Mouse (Mus musculus) heart, embryonic 11.5 days (tissue): ENCODE data around the gene Cntfr. TPM values are rescaled to one million over a fixed set of nuclear protein-coding genes. Genes with fewer than 3 reads are reported as not detected.
A peak's percentile ranks its signal among the peaks of the same experiment; 100 is the strongest.

Source experiments
- ATAC-seq: fragments of 200-750 bp; cut with Nextera tagmentation; replicated peaks from 2 replicates; pipeline ENCODE4 v1.8.0; 2017; ENCODE audit warnings: moderate library complexity; ENCODE audit not compliant: insufficient number of reproducible peaks, low FRiP score, low TSS enrichment
- H3K27ac ChIP-seq: fragments of 300-500 bp; sonication (generic); 2 replicates; pipeline ENCODE4 v1.5.1; 2014; ENCODE audit warnings: mild to moderate bottlenecking, low read depth, low read length
- H3K27me3 ChIP-seq: fragments of 300-500 bp; sonication (generic); 2 replicates; pipeline ENCODE4 v1.6.1; 2014; ENCODE audit warnings: mild to moderate bottlenecking, low read length, mixed read lengths; ENCODE audit not compliant: control insufficient read depth, insufficient read depth
- H3K36me3 ChIP-seq: fragments of 300-500 bp; sonication (generic); 2 replicates; pipeline ENCODE4 v1.6.1; 2014; ENCODE audit warnings: mild to moderate bottlenecking, low read length, moderate library complexity, mixed read lengths; ENCODE audit not compliant: control insufficient read depth, insufficient read depth
- H3K4me1 ChIP-seq: fragments of 300-500 bp; sonication (generic); 2 replicates; pipeline ENCODE4 v1.6.1; 2014; ENCODE audit warnings: low read length; ENCODE audit not compliant: control insufficient read depth, insufficient read depth
- H3K4me2 ChIP-seq: fragments of 300-500 bp; sonication (generic); 2 replicates; pipeline ENCODE4 v1.6.1; 2014; ENCODE audit warnings: mild to moderate bottlenecking, moderate library complexity
- H3K4me3 ChIP-seq: fragments of 300-500 bp; sonication (generic); 2 replicates; pipeline ENCODE4 v1.5.1; 2014; ENCODE audit warnings: low read depth, low read length
- H3K9ac ChIP-seq: fragments of 300-500 bp; sonication (generic); 2 replicates; pipeline ENCODE4 v1.6.1; 2014; ENCODE audit warnings: mild to moderate bottlenecking, low read depth, low read length, moderate library complexity
- H3K9me3 ChIP-seq: fragments of 300-500 bp; sonication (generic); replicated peaks from 2 replicates; pipeline ENCODE4 v1.6.1; 2016; ENCODE audit warnings: low read length; ENCODE audit not compliant: control insufficient read depth
- WGBS: fragments of 180-500 bp; shearing (Covaris S2); extraction: QIAGEN DNeasy Blood & Tissue Kit; methylation state at CpG from one replicate; pipeline ENCODE4 v1.1.7; 2014; ENCODE audit not compliant: insufficient replicate concordance; 5-methylcytosine and 5-hydroxymethylcytosine counted together
- polyA plus RNA-seq: library from polyadenylated mRNA; unstranded; fragments of >200 nt; fragmentation: Nextera tagmentation; extraction: Ambion mirVana; gene quantifications from 2 replicates; pipeline ENCODE4 v1.2.1, GENCODE M21; 2014

Cntfr gene
- polyA plus RNA-seq, 1 experiment from 2014 or later, result 4.1 TPM

- 0 out of 2 replicates have a peak, but pooled peaks cover 2% of the 10 kb centered on the region for H3K9me3 ChIP-seq
- 46% methylated on average over 8 of the region's 8 CpGs for WGBS
- no peak for ATAC-seq
- H3K9ac ChIP-seq, result no peak overlapping the region
- no peak overlapping the region for H3K4me2 ChIP-seq
- peaks cover 7% of the 10 kb centered on the region; the same call in 1 of the 2 replicates for H3K4me1 ChIP-seq
- H3K27me3 ChIP-seq, result peaks cover 11% of the 10 kb centered on the region
- H3K36me3 ChIP-seq, result 0 out of 2 replicates have a peak, but pooled peaks cover 2% of the 10 kb centered on the region
- no peak overlapping the region for H3K27ac ChIP-seq
- no peak overlapping the region for H3K4me3 ChIP-seq
Observed at GRCm38 (mm10) chr4:41737602-41738255, 40.8 kb upstream of the Cntfr start.

GRCm38 (mm10) chr4:41731052-41731765 lies 34.3 kb upstream of the Cntfr start, which contains the start of gene Arid3c:
Arid3c (minus strand) TSS chr4:41731142.
- H3K27me3 ChIP-seq, result peaks cover 69% of the 10 kb centered on the region
- peak within 1 kb of the TSS; percentile 47 for H3K4me3 ChIP-seq
- 0 out of 2 replicates have a peak, but pooled peaks cover 2% of the 10 kb centered on the region for H3K9me3 ChIP-seq
- no peak within 1 kb of the TSS for H3K9ac ChIP-seq
- no peaks in the 10 kb centered on the region for H3K36me3 ChIP-seq
- peak within 1 kb of the TSS; percentile 83 for H3K4me2 ChIP-seq
- ATAC-seq, result no peak
- H3K4me1 ChIP-seq, result no peaks in the 10 kb centered on the region
- no peak within 1 kb of the TSS for H3K27ac ChIP-seq
- 3% methylated on average over 49 of the region's 50 CpGs for WGBS

GRCm38 (mm10) chr4:41726826-41727621 lies 30.1 kb upstream of the Cntfr start:
- H3K9ac ChIP-seq, result no peak overlapping the region
- H3K4me1 ChIP-seq, result peaks cover 11% of the 10 kb centered on the region; the same call in 1 of the 2 replicates
- no peaks in the 10 kb centered on the region for H3K9me3 ChIP-seq
- ATAC-seq, result no peak
- 11% methylated on average over 20 of the region's 20 CpGs for WGBS
- no peak overlapping the region for H3K4me3 ChIP-seq
- H3K36me3 ChIP-seq, result no peaks in the 10 kb centered on the region
- H3K4me2 ChIP-seq, result no peak overlapping the region
- peaks cover 80% of the 10 kb centered on the region for H3K27me3 ChIP-seq
- H3K27ac ChIP-seq, result no peak overlapping the region

- peak within 1 kb of the TSS; percentile 82 for H3K4me3 ChIP-seq
- no peak within 1 kb of the TSS for H3K27ac ChIP-seq
- peaks cover 44% of the 10 kb centered on the region for H3K27me3 ChIP-seq
- peaks cover 11% of the 10 kb centered on the region; the same call in 1 of the 2 replicates for H3K4me1 ChIP-seq
- ATAC-seq, result peak; percentile 93
- peak within 1 kb of the TSS; percentile 83 for H3K9ac ChIP-seq
- H3K4me2 ChIP-seq, result peak within 1 kb of the TSS; percentile 90
- under 1% methylated on average over 27 of the region's 27 CpGs for WGBS
- H3K9me3 ChIP-seq, result no peaks in the 10 kb centered on the region
- peaks cover 11% of the 10 kb centered on the region for H3K36me3 ChIP-seq
Observed at GRCm38 (mm10) chr4:41722918-41723351, 26.0 kb upstream of the Cntfr start, which contains the start of gene Dctn3. Dctn3 (minus strand) TSS chr4:41723170.

GRCm38 (mm10) chr4:41716834-41717233 lies 19.9 kb upstream of the Cntfr start:
- Histone ChIP-seq H3K4me1 (peaks cover 9% of the 10 kb centered on the region), H3K27me3 (no peaks in the 10 kb centered on the region), H3K9me3 (no peaks in the 10 kb centered on the region), H3K9ac (no peak overlapping the region), H3K36me3 (peaks cover 13% of the 10 kb centered on the region), H3K4me3 (no peak overlapping the region), H3K27ac (no peak overlapping the region), H3K4me2 (no peak overlapping the region)
- no peak for ATAC-seq
- WGBS, result 47% methylated on average over 6 of the region's 6 CpGs

- H3K27me3 ChIP-seq, result no peaks in the 10 kb centered on the region
- peaks cover 13% of the 10 kb centered on the region for H3K36me3 ChIP-seq
Observed at GRCm38 (mm10) chr4:41715596-41715995, 18.7 kb upstream of the Cntfr start.

DNA sequence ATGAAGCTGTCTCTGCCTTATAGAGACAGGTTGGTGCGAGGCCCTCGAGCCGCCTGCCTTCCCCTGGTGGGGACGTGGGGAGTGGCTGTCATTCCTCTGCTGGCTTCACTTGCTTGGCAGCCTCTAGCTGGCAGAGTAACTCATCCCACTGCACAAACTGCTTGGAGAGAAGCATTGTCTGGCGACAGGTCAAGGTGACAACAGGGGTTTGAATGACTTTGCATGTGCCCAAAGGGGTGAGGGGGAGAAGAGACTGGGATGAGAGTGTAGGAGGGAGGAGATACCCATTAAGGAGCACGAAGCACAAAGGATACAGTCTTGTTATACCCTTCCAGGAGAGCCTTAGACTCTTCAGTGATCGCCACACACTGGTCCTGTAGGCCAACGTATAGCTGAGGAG lies 18.2 kb upstream of the Cntfr start:
- no peaks in the 10 kb centered on the region for H3K9me3 ChIP-seq
- no peak for ATAC-seq
- H3K27me3 ChIP-seq, result no peaks in the 10 kb centered on the region
- no peak overlapping the region for H3K27ac ChIP-seq
- no peak overlapping the region for H3K4me2 ChIP-seq
- H3K4me3 ChIP-seq, result no peak overlapping the region
- no peak overlapping the region for H3K9ac ChIP-seq
- H3K36me3 ChIP-seq, result peaks cover 13% of the 10 kb centered on the region
- 74% methylated on average over 8 of the region's 8 CpGs for WGBS
- H3K4me1 ChIP-seq, result peaks cover 10% of the 10 kb centered on the region

More at GRCm38 (mm10) chr4:41715596-41715995, 18.7 kb upstream of the Cntfr start:
- Histone ChIP-seq H3K9ac (no peak overlapping the region), H3K4me3 (no peak overlapping the region), H3K27ac (no peak overlapping the region), H3K9me3 (no peaks in the 10 kb centered on the region), H3K4me2 (no peak overlapping the region), H3K4me1 (peaks cover 10% of the 10 kb centered on the region)
- no peak for ATAC-seq
- 85% methylated on average over 5 of the region's 5 CpGs for WGBS

- no peak for ATAC-seq
- no peaks in the 10 kb centered on the region for H3K27me3 ChIP-seq
- WGBS, result 15% methylated on average over 8 of the region's 8 CpGs
Observed at GRCm38 (mm10) chr4:41714276-41714675, 17.4 kb upstream of the Cntfr start.

More at GRCm38 (mm10) chr4:41714276-41714675, 17.4 kb upstream of the Cntfr start:
- Histone ChIP-seq H3K4me3 (peak overlapping the region; percentile 93; the same call in 1 of the 2 replicates), H3K9me3 (no peaks in the 10 kb centered on the region), H3K4me2 (peak overlapping the region; percentile 89; the same call in 1 of the 2 replicates), H3K4me1 (peaks cover 10% of the 10 kb centered on the region), H3K36me3 (peaks cover 9% of the 10 kb centered on the region), H3K9ac (no peak overlapping the region; the same call in 1 of the 2 replicates), H3K27ac (no peak overlapping the region)
